Mouse (Mus musculus) kidney, adult 9 months (tissue): ENCODE measurements around the gene Rorc.

ENCODE experiments used
- DNase-seq: peaks from one replicate; pipeline ENCODE4 v3.0.0; 2022

The Rorc gene

DNA sequence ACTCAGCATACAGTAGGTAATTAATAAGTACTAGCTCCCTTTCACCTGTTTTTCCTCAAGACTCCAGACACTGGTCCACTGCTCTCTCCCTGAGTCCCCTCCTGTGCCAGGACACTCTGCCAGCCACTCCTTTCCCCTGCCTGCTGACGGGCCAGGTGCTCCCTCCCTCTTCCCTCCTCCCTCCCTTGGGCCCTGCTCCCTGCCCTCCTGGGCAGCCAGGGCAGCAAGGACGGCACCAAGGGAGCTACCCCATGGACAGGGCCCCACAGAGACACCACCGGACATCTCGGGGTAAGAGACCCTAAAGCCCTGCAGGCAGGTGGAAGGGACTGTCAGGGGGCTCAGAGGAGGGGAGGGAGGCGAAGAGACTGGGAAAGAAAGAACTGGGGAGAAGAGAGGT, at the start of gene Rorc:
Gene Rorc, plus strand, starts transcription at position 154 of the 400 bp plus-strand sequence.
- peak; percentile 91 for DNase-seq

DNA sequence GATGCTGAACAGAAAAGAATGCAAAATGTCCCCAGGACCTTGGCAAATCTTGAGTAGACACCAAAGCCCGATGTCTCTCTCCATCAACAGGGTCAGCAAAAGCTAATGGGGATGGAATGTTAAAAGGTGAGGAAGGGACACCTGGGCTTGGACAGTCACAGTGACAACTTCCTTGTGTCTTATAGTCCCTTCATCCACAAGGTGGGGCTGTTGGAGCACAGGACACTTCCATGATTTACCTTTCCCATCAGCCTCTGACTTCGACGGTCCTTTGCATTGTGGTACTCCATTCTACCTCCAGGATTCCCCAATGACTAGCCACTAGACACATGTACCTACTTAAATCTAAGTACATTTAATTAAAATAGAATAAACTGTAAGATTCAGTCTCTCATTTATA, 43.9 kb upstream of the Rorc start:
- peak; percentile 20 for DNase-seq

DNA sequence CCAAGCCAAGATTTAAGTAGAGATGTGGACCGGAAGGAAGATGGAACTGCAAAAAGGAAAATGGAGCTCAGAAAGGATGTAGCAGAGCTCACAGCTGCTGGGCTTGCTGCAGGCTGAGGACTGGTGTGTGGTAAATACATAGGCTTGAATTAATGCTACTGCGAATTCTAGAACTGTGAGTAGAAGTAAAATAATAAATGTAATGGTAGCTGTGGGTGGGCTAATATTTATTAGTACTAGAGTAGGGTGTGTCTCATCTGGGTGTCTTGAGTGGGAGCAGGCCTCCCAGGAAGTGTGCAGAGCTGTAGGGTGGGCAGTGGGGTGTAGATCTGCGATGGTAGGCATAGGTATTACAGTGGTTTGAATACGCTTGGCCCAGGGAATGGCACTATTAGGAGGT, 38.2 kb upstream of the Rorc start:
- no peak for DNase-seq

DNA sequence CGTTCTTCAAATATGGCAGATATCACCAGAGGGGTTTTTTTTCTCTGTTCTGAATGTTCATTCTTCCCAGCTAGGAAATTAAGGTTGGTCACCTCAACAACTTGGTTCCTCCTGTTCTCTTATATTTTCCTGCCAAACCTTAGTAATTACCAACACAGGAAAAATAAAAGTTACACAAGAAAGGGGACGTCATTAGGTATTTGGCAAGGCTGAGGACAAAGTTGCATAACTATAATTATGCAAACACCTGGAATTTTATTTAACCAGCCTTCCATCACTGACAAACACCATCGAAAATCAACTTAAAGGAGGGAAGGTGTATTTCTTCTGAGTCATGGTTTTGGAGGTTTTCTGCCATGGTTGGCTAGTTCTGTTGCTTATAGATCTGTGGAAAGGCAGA, 34.1 kb upstream of the Rorc start:
- no peak for DNase-seq

DNA sequence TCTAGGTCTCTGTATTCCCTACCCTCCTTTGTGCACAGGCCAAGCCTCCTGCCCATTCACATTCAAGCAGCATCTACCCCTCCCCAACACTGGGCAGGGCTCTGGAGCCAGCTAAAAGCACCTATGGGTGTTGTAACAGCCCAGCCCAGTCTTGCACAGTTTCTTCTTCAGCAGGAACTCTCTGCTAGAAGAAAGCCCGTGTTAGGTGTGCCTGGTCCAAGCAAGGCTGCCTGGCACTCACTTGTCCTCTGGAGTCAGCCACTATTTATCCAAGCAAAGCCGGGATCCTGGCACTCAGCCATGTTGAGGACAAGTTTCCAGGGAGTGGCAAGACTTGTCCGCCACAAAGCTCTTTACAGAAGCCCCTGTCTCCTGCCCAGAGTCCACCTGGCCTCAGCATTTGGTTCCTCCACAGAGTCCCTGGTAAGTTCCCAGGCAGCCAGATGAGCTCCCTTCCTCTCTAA, 30.6 kb upstream of the Rorc start, which contains the start of gene Them5:
Gene Them5, plus strand, starts transcription at position 141 of the 464 bp plus-strand sequence.
- DNase-seq = no peak

DNA sequence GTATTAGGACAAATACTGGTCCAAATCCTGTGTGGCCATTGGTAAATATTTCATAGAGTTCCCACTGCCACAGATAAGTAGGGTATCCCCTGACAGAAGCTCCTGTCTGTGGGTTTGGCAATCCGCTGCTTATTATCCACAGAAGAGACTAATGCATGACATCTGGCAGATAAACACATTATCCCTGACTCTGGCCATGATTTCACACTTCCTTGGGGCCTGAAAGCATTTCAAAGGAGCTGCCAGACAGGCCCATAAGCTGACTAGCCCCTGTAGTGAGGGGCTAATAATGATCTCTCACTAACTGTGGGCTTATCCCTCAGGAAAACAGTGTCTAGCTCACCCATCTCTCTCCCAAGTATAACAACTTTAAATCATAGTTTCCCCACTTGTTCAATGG, 30.0 kb upstream of the Rorc start:
- DNase-seq = no peak

DNA sequence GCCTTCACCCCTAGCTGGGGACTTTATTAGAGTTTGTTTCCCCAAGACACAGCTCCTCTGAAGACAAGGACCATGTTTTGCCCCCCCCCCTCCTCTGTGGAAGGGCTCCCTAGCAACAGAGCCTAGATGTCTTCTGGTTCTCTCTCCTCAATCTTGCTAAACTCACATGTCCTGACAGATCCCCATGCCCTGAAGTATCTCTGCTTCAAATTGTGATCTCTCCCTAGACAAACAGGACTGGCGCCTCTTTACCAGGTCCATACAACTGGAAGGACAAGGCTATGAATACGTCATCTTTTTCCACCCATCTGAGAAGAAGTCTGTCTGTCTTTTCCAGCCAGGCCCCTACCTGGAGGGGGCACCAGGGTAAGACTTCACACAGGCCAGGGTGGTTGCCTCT, 28.4 kb upstream of the Rorc start:
- DNase-seq = no peak

DNA sequence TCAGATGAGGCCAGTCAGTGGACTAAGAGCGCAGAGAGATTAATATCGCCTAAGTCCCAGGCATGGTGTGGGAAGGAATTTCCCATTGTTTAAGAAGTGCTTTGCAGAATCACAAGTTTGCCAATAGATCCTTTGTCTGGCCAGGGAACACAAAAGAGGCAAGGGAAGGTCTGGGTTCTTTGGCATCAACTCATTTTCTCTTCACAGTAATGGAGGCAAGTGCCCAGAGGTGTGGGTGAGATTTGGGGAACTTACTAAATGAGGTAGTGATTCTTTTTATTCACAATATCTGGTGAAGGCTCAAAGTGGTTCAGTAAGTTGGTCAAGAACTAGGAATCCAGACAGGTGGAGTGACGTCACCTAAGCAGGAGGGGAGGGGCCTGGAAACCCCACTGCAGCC, 27.7 kb upstream of the Rorc start:
- no peak for DNase-seq

DNA sequence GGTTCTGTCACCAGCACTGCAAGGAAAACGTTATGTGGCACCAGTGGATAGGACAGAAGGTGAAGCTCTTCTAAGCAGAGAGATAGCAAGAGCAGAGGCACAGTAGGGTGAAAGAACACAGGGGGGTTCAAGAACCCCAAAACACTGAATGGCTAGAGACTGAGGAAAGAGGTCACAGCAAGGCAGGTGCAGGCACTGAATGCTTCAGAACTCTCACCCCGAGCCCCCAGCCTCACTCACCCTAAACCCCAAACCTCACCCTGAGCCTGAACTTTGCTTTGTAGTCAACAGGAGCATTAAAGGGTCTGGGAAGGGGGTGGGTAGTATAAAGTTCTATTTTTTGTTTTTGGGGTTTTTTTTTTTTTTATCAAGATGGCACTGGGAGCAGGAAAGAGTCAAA, 24.4 kb upstream of the Rorc start:
- no peak for DNase-seq

DNA sequence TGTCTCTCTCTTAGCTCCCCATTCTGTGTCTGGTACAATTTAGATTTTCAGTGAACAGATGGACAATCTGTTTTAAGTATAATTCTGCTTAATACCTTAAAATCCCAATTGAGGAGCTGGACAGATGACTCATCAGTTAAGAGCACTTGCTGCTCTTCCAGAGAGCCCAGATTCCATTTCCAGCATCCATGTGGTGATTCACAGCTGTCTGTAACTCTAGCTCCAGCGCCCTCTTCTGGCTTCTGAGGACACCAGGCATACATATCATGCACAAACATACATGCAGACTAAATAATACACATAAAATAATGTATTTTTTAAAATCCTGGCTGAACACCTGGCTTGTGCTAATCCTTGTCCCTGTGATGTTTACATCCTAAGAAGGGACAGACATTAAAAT, 11.8 kb upstream of the Rorc start:
- no peak for DNase-seq

DNA sequence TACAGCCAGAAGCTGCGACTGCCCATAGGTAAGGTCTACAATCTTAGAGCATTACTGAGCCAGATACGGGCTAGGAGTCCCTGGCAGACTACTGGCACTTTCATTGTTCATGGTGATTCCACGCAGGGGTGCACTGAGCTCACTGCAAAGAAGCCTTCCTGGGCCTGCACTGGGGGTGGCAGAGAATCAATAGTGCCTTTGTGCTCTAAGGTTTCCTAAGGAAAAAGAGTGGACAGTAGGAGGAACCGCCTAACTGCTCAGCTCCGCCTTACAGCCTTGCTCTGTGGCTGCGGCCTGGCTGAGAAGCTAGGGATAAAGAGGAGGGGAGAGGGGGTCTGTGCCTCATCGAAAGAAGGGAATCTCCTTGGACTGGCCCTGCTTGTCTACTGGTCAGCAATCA, 10.5 kb upstream of the Rorc start, which contains the start of gene C2cd4d:
Gene C2cd4d, plus strand, starts transcription at position 301 of the 400 bp plus-strand sequence.
- no peak for DNase-seq

DNA sequence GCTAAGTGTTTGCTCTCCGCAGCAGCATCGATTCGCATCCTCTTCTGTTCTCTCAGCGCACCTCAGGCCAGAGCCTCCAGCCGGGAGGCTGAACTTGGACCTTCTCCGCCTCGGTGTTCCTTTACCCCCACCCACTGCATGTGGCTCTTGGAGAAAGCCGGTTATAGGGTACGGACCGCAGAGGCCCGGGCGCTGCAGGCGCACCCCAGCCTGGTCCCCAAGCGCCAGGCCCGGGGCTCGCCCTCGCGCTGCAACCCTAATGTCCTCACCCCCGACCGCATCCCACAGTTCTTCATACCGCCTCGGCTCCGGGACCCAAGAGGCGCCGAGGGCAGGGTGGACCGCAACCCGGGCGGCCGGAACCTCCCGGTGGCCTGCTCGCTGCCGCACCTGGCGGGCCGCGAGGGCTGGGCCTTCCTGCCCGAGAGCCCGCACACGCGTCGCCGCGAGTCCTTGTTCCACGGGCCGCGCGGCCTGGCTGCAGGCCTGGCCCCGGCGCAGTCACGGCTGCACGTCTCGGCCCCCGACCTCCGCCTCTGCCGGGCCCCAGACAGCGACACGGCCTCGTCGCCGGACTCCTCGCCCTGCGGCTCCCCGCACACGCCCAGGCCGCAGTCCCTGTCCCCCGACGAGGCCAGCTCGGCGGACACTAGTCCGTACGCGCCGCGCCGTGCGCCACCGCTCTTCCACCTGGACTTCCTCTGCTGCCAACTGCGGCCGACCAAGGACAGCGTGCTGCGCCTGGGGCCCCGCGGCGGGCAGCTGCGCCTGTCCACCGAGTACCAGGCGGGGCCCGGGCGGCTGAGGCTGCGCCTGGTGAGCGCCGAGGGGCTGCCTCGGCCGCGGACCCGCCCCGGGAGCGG, 9.1 kb upstream of the Rorc start:
- peak; percentile 52 for DNase-seq

DNA sequence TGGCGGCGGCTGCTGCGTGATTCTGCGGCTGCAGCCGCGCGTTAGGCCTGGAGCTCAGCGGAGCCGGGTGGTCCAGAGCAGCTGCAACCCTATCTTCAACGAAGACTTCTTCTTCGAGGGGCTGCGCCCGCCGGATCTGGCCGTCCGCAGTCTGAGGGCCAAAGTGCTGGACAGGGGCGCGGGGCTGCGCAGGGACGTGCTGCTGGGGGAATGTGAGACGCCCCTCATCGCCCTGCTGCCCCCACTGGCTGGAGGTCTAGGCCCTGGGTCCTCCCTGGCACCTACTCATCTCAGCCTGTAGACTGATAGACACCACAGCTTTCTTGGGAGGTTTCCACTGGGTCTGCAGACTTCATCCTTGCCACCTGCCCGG, 8.5 kb upstream of the Rorc start:
- no peak for DNase-seq

DNA sequence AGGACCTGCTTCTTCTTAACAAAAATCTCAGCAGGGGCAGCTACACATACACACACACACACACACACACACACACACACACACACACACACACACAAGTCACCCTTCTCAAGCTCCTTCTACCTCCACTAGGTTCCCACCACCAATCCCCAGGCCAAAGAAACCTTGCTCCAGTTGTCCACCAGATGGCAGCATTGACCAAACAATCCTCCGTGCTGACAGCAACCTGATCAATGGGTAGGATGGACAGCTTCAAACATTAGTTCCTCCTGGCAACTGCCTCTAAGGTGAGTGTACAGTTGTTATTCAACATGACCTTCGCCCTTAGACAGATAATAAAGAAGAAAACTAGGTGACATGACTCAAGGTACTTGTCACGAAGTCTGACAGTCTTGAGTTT, 5.8 kb upstream of the Rorc start:
- peak; percentile 89 for DNase-seq

DNA sequence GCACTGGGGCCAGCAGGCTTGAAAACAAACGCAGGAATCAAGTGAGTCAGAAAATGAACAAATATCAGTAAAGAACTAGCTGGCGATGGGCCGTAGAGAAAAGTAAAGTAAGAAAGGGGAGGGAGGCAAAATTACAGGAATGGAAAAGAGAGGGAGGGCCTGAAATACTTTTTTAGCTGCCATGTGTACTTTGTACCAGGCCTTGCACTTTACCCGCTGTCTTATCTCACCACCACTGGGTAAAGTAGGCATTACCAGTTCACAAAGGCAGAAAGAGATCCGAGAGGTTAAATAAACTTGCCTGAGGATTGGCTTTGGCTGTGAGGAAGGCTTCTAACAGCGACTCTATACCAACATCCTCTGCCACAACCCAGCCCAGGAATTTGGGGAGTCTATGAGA, 5.1 kb upstream of the Rorc start:
- DNase-seq = peak; percentile 62

DNA sequence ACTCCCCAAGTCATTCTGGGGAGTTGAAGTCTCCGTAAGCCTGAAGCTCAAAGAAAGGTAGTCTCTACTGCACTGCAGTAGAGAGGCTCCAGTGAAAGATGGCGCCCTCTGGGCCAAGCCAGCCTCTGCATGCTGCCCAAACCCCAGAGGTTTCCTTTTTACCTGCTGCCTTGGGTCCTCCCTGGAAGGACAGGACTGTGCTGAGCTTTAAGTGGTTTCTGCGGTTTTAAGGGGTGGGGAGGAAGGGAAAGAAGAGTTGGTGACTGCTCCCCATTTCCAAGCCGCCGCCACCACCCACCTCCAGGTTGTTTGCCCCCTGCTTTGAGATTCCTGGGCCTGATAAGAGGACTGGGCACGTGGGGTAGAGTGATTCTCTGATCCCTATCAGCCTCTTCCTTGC, 4.0 kb upstream of the Rorc start:
- DNase-seq = no peak

DNA sequence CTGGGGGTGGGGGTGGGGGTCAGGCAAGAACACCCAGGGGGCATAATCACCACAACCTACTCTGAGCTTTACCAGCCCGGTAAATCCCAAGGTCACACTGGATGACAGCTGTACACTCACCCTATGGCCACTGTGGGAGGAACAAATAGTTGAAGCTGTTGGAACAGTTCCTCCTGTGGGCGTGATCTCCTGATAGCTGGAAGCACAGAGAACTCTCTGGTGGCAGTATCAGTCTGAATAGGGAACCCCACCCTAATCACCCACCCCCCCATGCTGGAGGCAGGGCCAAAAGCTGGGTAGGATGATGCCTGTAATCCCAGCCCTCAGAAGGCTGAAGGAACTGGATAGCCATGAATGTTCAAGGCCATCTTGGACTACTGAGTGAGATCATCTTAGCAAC, 2.9 kb upstream of the Rorc start:
- no peak for DNase-seq

DNA sequence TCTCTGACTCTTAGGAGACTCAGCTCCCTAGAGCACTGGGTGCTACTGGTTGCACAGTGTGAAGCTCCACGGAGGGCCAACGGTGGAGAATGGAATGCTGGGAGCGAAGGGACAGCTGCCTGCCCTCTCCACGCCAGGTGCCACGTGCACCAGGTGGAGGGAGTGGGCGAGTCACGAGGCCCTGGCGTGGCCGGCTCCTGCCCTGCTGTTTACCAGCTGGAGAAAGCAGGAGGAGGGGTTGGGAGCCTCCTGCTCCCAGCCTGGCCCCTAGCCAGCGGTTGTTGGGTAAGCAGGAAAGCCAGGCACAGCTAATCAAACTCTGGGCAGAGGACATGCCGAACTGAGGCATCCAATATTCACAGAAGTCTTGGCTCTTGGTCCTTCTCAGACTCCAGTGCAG, 957 bp upstream of the Rorc start:
- DNase-seq = peak; percentile 97

DNA sequence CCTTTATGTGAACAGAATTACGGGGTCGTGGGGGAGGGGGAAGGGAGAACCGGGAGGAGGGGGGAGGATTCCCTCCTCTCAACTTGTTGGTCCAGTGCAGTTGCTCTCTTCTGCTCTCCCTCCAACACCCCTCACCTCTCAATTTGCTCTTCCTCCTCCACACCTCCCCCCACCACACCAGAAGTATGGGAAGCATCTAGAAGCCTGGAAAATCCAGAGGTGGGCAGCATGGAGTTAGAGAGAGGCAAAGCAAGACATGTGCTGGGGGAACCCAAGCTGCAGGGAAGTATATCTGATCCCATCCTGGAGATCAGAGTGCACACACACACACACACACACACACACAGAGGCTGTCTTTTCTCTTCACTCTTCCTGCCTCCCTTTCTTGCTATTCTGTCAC, 556 bp upstream of the Rorc start:
- peak; percentile 39 for DNase-seq

DNA sequence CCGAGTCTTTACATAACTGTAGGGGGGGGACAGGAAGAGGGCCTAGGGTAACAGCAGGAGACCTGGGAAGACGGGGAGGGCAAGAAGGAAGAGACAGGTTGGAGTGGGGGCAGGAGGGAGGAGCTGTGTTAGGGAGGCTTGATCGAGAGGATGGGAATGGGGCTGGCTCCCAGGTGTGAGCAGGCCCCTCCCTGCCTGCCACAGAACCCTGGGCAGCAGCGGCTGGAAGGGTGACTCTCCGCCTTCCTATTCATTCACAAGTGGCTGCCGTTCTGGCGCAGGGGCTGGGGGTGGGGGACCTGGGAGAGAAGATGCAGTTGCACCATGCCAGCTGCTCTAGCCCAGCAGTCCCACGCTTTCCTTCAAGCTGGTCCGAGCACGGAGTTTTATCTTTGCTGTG, 496 bp downstream of the Rorc start:
- no peak for DNase-seq

DNA sequence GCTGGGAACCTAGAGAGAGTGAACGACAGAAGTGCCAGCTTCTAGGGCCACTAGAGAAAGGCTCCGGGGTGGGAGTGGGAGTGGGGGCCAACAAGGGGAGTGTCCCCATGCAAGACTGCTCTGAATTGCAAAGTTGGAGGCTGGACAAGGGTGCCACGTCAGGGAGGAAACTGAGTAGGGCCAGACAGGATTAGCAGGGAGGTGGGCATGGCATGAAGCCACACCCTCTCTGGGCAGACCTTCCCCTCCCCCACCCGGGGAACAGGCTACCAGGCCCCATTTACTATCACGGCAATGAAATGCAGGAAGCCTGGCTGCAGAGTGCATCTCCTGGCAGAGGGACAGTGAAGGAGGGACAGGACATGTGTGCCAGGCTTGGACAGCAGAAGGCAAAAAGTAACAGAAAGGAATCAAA, 1.0 kb downstream of the Rorc start:
- DNase-seq = peak; percentile 90

DNA sequence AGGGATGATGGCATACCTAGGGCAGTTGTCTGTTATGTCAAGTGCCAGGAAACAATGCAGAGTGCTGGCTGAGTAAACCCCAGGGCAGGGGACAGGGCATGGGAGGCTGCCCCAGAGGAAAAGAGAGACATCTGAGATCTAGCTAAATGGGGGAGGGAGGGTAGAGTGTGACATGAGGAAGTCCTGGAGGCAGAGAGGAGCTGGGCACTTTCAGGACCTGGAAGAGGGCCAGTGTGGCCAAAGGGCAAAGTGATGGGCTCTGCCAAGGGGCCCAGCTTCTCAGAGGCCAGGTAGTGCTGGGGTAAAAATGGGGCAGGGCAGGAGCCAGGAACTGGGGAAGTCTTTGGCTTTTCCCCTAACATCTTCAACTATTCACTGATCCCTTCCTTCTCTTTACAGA, 2.0 kb downstream of the Rorc start:
- peak; percentile 90 for DNase-seq

DNA sequence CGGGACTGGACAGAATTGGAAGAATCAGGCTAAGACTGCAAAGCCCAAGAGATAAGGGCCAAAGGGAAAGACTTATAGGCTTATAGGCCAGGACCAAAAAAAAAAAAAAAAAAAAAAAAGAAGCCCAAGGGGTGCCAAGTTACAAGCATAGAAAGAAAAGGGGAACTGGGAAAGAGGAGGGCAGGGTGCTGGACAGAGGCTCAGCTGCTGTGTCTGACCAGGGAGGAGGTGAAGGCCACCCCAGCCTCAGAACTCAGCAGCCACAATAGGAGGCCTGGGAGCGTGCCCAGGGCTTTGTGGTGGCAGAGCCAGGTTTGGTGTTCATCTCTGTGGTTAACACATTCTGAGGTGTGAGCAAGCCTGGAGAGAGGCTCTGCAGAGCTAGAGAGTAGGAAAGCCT, 2.6 kb downstream of the Rorc start:
- DNase-seq = no peak

DNA sequence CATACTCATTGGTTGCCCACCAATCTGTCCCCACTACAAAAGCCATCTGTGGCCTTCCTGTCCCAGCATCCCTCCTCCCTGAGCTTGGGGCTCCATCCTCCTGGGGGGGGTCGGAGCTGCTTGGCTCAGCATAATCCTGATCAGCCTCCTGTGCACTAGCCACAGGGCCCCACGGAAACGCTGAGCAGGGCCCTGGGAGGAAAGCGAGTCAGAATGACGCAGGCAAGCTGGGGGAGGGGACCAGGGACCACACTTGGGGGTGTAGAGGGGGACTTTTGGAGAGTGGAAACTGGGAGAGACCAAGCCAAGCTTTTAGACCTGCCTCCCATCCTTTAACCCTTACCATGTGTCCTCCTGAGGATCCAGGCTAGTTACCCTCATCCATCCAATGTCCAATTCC, 3.3 kb downstream of the Rorc start:
- DNase-seq = no peak
